Mouse (Mus musculus) leukemia stem cell, adult 10-12 weeks (primary cell): ENCODE data around the gene 4931440F15Rik. TPM values are rescaled to one million over a fixed set of nuclear protein-coding genes. Genes with fewer than 3 reads are reported as not detected.

ENCODE experiments used
- polyA plus RNA-seq: library from polyadenylated mRNA; stranded (reverse); fragments of >175 nt; gene quantifications from 2 replicates; pipeline ENCODE4 v1.2.3, GENCODE M21; 2012; ENCODE audit warnings: low replicate concordance

4931440F15Rik gene
- polyA plus RNA-seq = not detected in 2 replicates

DNA sequence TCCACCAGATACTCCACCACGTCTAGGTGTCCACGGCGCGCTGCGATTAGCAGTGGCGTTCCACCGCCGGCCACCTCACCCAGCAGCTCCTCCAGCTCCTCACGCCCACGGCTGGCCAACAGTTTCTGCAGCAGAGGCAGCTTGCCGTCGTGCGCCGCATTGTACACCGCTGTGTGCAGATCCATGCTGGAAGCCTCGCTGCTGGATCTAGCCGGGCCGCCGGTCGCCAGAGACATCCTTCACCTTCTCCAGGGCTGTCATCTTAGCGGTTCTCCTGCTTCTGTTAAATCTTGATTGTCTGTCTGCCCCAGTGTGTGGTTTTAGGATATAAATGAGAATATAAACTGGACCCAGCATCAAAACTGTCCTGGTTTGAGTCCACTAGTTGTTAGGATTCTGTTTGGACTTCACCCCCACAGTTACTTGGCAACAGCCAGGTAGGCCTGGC is at the start of gene 4931440F15Rik:
4931440F15Rik (minus strand) TSS at position 398 of the 448 bp plus-strand sequence.

Other genes with a start within 250 kb of the 4931440F15Rik start
- gene Rtn4, start 132.7 kb downstream of the 4931440F15Rik start, polyA plus RNA-seq = 91.8 and 177 TPM in 2 replicates
- gene Eml6, start 200.4 kb upstream of the 4931440F15Rik start, polyA plus RNA-seq = 0.05 and 0.19 TPM in 2 replicates